Mouse (Mus musculus) heart, embryonic 11.5 days (tissue): ENCODE measurements around the gene Eif5. TPM values are rescaled to one million over a fixed set of nuclear protein-coding genes. Genes with fewer than 3 reads are reported as not detected.

Experiments used
- ATAC-seq: fragments of 200-750 bp; cut with Nextera tagmentation; replicated peaks from 2 replicates; pipeline ENCODE4 v1.8.0; 2017; ENCODE audit warnings: moderate library complexity; ENCODE audit not compliant: insufficient number of reproducible peaks, low FRiP score, low TSS enrichment
- H3K27ac ChIP-seq: fragments of 300-500 bp; sonication (generic); 2 replicates; pipeline ENCODE4 v1.5.1; 2014; ENCODE audit warnings: mild to moderate bottlenecking, low read depth, low read length
- H3K27me3 ChIP-seq: fragments of 300-500 bp; sonication (generic); 2 replicates; pipeline ENCODE4 v1.6.1; 2014; ENCODE audit warnings: mild to moderate bottlenecking, low read length, mixed read lengths; ENCODE audit not compliant: control insufficient read depth, insufficient read depth
- H3K36me3 ChIP-seq: fragments of 300-500 bp; sonication (generic); 2 replicates; pipeline ENCODE4 v1.6.1; 2014; ENCODE audit warnings: mild to moderate bottlenecking, low read length, moderate library complexity, mixed read lengths; ENCODE audit not compliant: control insufficient read depth, insufficient read depth
- H3K4me1 ChIP-seq: fragments of 300-500 bp; sonication (generic); 2 replicates; pipeline ENCODE4 v1.6.1; 2014; ENCODE audit warnings: low read length; ENCODE audit not compliant: control insufficient read depth, insufficient read depth
- H3K4me2 ChIP-seq: fragments of 300-500 bp; sonication (generic); 2 replicates; pipeline ENCODE4 v1.6.1; 2014; ENCODE audit warnings: mild to moderate bottlenecking, moderate library complexity
- H3K4me3 ChIP-seq: fragments of 300-500 bp; sonication (generic); 2 replicates; pipeline ENCODE4 v1.5.1; 2014; ENCODE audit warnings: low read depth, low read length
- H3K9ac ChIP-seq: fragments of 300-500 bp; sonication (generic); 2 replicates; pipeline ENCODE4 v1.6.1; 2014; ENCODE audit warnings: mild to moderate bottlenecking, low read depth, low read length, moderate library complexity
- H3K9me3 ChIP-seq: fragments of 300-500 bp; sonication (generic); replicated peaks from 2 replicates; pipeline ENCODE4 v1.6.1; 2016; ENCODE audit warnings: low read length; ENCODE audit not compliant: control insufficient read depth
- WGBS: fragments of 180-500 bp; shearing (Covaris S2); extraction: QIAGEN DNeasy Blood & Tissue Kit; methylation state at CpG from one replicate; pipeline ENCODE4 v1.1.7; 2014; ENCODE audit not compliant: insufficient replicate concordance; 5-methylcytosine and 5-hydroxymethylcytosine counted together
- polyA plus RNA-seq: library from polyadenylated mRNA; unstranded; fragments of >200 nt; fragmentation: Nextera tagmentation; extraction: Ambion mirVana; gene quantifications from 2 replicates; pipeline ENCODE4 v1.2.1, GENCODE M21; 2014

Eif5 gene
- polyA plus RNA-seq, 1 experiment from 2014 or later, result 505 TPM

DNA sequence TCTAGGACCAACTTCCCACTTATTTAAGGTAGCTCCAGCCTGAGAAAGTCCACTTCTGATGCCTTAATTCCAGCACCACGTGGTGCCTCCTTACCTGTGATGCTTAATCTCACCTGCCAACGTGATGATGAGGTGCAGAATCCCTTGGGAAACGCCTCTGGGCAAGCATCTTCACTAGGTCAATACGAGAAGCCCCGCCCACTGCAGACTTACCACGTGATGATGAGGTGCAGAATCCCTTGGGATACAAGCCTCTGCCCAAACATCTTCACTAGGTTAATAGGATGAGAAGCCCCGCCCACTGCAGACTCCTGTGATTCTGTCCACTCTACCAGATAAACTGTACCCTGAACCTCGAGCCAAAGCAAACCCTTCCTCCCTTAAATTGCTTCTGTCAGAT, 8.6 kb upstream of the Eif5 start:
- Histone ChIP-seq H3K4me2 (no peak overlapping the region), H3K4me1 (no peaks in the 10 kb centered on the region), H3K27ac (no peak overlapping the region), H3K36me3 (no peaks in the 10 kb centered on the region), H3K9me3 (no peaks in the 10 kb centered on the region), H3K4me3 (no peak overlapping the region), H3K9ac (no peak overlapping the region), H3K27me3 (no peaks in the 10 kb centered on the region; the same call in 1 of the 2 replicates)
- no peak for ATAC-seq
- WGBS, result 18% methylated on average over 8 of the region's 8 CpGs

DNA sequence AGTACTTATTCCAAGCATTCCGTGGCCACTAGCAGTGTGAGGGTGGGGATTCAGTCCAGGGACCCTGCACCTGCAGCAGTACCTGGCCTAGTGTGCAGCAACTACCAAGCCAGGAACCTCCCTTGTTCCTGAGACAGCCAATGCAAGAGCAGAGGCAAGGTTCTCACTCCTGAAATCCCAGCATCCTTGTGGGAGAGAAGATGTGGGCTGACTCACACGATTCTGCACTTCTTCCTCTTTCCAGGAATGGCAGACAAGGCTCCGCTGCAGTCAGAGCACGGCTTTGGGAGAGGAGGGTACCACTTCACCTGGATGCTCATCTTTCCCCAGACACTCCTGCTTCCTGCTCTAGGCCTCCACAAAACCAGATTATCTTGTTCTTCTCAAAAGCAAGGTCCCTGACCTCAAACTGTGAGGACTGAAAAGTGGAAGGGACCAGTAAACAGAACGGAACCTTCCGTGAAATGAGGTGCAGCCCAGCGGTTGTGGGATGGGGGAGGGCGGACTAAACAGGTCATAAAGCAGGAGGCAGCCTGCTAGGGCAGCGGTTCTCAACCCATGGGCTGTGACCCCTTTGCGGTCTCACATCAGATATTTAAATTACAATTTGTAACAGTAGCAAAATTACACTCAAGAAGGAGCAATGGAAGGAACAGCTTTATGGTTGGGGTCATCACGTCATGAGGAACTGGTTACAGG, 4.6 kb upstream of the Eif5 start:
- Histone ChIP-seq H3K4me1 (peaks cover 19% of the 10 kb centered on the region), H3K4me2 (no peak overlapping the region), H3K4me3 (no peak overlapping the region), H3K9me3 (no peaks in the 10 kb centered on the region), H3K27ac (no peak overlapping the region), H3K9ac (no peak overlapping the region), H3K27me3 (no peaks in the 10 kb centered on the region; the same call in 1 of the 2 replicates), H3K36me3 (no peaks in the 10 kb centered on the region)
- no peak for ATAC-seq
- 60% methylated on average over 11 of the region's 11 CpGs for whole genome bisulfite sequencing

DNA sequence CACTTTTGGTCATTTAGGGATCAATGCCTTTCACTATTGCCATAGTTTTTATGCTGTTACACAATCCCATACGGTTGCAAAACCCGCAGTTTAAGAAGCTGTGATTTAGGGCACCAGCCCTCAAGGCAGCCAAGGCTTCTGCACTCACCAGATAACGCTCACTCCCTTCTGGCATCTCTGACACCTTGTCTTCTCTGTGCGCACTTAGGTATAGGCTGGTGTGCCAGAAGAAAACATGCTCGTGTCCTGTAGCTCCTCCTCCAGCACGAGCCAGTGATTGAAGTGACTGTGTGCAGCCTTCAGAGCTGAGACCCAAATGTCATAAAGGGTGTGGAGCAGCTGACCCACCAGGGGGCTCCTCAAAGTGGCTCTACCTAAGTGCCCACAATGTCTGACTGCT, 2.5 kb upstream of the Eif5 start:
- WGBS, result 38% methylated on average over 6 of the region's 6 CpGs
- H3K4me1 ChIP-seq, result peaks cover 26% of the 10 kb centered on the region
- H3K9ac ChIP-seq, result peak overlapping the region; percentile 34; the same call in 1 of the 2 replicates
- peaks cover 9% of the 10 kb centered on the region; the same call in 1 of the 2 replicates for H3K36me3 ChIP-seq
- no peak for ATAC-seq
- no peaks in the 10 kb centered on the region for H3K9me3 ChIP-seq
- peak overlapping the region; percentile 29; the same call in 1 of the 2 replicates for H3K27ac ChIP-seq
- no peak overlapping the region for H3K4me3 ChIP-seq
- 0 out of 2 replicates have a peak overlapping the region, but pooled peaks have one; percentile 8 for H3K4me2 ChIP-seq
- no peaks in the 10 kb centered on the region; the same call in 1 of the 2 replicates for H3K27me3 ChIP-seq

DNA sequence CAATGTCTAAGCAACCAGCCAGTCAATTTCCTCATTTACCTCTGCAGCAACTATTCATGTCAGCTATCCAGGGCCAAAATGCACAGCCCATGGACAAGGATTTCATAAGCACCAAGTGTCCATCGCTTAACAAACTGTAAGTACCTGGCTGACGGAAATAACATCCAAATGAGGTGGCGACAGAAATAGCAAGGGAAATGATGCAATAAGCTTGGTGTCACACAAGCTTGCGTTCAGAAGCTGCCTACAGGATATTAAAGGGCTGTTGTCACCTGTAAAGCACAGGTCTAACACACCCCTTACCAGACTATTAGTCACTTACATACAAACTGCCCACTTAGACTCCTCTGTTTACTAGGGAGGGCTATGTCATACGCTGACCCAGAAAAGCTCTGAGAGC, 2.1 kb upstream of the Eif5 start:
- H3K4me3 ChIP-seq, result no peak overlapping the region
- H3K9me3 ChIP-seq, result no peaks in the 10 kb centered on the region
- peak overlapping the region; percentile 34; the same call in 1 of the 2 replicates for H3K9ac ChIP-seq
- peaks cover 26% of the 10 kb centered on the region for H3K4me1 ChIP-seq
- WGBS, result 69% methylated on average over 5 of the region's 5 CpGs
- H3K27me3 ChIP-seq, result no peaks in the 10 kb centered on the region; the same call in 1 of the 2 replicates
- H3K4me2 ChIP-seq, result no peak overlapping the region
- no peak for ATAC-seq
- peak overlapping the region; percentile 29; the same call in 1 of the 2 replicates for H3K27ac ChIP-seq
- H3K36me3 ChIP-seq, result peaks cover 11% of the 10 kb centered on the region; the same call in 1 of the 2 replicates

DNA sequence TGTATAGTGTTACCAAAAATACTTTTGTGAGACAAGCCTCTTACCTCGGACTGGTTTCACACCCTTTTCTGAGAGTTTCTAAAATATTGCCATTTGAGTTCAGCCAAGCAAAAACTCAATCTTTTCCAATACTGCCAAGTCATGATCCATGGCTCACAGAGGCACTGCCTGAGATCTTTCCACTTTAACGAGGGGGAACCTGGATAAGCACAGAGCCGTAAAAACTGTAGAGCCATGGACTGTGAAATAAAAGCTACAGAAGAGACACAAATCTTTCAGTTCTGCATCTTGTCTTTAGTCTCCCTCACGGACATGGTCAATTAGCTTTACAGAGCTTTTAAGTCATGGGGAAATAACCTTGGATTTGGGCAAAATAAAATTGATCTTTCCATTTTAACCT, 1.1 kb upstream of the Eif5 start:
- peak overlapping the region; percentile 64 for H3K4me2 ChIP-seq

DNA sequence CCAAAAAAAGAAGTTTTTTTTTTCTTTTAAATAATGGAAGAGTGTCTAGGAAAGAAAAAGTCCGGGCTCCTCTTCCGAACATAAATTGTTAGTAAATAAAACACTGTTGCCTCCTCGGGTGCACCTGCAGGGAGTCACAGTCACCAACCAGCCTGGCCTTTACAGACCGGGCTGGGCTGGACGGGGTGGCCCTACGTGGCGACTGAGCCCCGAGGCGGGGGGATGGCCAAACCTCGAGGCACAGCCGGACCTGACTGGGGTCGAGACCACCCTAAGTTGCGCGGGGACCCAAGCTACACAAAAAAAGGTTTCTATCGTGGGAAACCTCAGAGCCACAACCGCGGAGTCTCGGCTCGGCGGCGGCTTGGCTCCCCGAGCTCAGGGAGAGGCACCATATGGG, 475 bp upstream of the Eif5 start:
- ATAC-seq, result peak; percentile 43; the same call in 1 of the 2 replicates
- H3K27ac ChIP-seq, result peak overlapping the region; percentile 83
- H3K27me3 ChIP-seq, result no peaks in the 10 kb centered on the region
- H3K9me3 ChIP-seq, result no peaks in the 10 kb centered on the region
- H3K36me3 ChIP-seq, result peaks cover 22% of the 10 kb centered on the region
- H3K4me2 ChIP-seq, result peak overlapping the region; percentile 64
- H3K9ac ChIP-seq, result peak overlapping the region; percentile 99
- H3K4me1 ChIP-seq, result peaks cover 26% of the 10 kb centered on the region
- WGBS, result under 1% methylated on average over 22 of the region's 22 CpGs
- H3K4me3 ChIP-seq, result peak overlapping the region; percentile 98

More for the DNA sequence above, 1.1 kb upstream of the Eif5 start:
- no peaks in the 10 kb centered on the region for H3K27me3 ChIP-seq
- peaks cover 26% of the 10 kb centered on the region for H3K4me1 ChIP-seq
- H3K36me3 ChIP-seq, result peaks cover 21% of the 10 kb centered on the region
- no peak for ATAC-seq
- 55% methylated on average over 4 of the region's 4 CpGs for WGBS
- H3K27ac ChIP-seq, result no peak overlapping the region
- no peaks in the 10 kb centered on the region for H3K9me3 ChIP-seq
- peak overlapping the region; percentile 99 for H3K9ac ChIP-seq
- peak overlapping the region; percentile 98 for H3K4me3 ChIP-seq

DNA sequence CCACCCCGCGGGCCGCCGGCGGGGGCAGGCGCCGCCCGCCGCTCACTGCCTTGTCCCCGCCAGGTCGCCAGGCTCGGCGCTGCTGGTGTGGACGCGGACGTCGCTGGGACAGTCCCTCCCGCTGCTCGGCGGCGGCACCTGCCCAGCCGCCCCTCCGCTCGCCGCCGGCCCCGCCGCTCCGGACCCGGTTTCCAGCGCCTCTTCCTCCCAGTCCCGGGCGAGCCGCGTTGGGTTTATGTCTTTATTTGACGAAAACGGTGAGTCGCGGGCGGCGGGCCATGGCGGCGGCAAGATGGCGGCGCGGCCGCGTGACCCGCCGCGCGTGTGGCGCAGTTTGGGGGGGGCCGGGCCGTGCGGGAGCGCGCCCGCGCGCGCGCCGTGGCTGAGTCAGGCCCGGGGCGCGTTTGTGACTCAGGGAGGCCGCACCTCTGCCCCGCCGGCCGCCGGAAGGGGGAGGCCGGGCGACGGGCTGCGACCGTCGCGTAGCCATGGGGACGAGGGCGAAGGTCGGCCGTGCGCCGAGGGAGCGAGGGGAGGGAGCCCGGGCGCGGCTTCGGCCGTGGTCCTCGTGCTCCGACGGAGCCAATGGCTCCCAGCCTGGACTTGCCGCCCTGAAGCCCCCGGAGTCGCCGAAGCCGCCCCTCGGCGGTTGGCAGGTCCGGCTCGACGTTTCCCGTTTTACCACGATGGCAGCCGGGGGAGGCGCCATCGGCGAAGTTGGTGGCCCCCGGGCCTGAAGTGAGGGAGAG, 650 bp downstream of the Eif5 start:
- H3K36me3 ChIP-seq, result peaks cover 30% of the 10 kb centered on the region
- peak overlapping the region; percentile 98 for H3K4me3 ChIP-seq
- no peaks in the 10 kb centered on the region for H3K27me3 ChIP-seq
- under 1% methylated on average over 94 of the region's 111 CpGs for WGBS
- H3K4me2 ChIP-seq, result peak overlapping the region; percentile 92
- peak; percentile 80 for ATAC-seq
- H3K9ac ChIP-seq, result peak overlapping the region; percentile 100
- no peaks in the 10 kb centered on the region for H3K9me3 ChIP-seq
- peaks cover 26% of the 10 kb centered on the region for H3K4me1 ChIP-seq
- peak overlapping the region; percentile 98 for H3K27ac ChIP-seq

DNA sequence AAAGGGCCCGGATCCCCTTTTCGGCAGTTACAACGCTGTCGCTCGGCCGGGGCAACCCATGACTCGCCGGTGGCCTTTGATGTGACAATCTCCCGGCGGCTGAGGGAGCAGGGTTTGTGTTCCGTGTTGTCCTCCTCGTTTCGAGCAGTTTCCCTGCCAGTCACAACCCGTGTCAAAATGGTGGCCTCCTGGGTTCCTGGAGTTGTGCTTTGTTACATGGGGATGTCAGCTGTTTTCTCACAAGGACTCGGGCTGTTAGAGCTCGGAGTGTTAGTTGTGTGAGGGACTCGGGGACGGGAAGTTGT, 1.2 kb downstream of the Eif5 start:
- H3K4me1 ChIP-seq, result peaks cover 26% of the 10 kb centered on the region
- no peaks in the 10 kb centered on the region for H3K9me3 ChIP-seq
- ATAC-seq, result no peak
- peaks cover 30% of the 10 kb centered on the region for H3K36me3 ChIP-seq
- H3K27ac ChIP-seq, result peak overlapping the region; percentile 98
- peak overlapping the region; percentile 100 for H3K9ac ChIP-seq
- H3K27me3 ChIP-seq, result no peaks in the 10 kb centered on the region
- 2% methylated on average over 18 of the region's 18 CpGs for WGBS
- H3K4me2 ChIP-seq, result peak overlapping the region; percentile 92
- peak overlapping the region; percentile 98 for H3K4me3 ChIP-seq
